Mouse (Mus musculus): ENCODE data around the gene Dop1a.

Gene Dop1a

GRCm38 (mm10) chr9:86466990-86467870 lies at the start of gene Dop1a:
TSS of gene Dop1a (plus strand) at chr9:86467154.
- DNase-seq (ENCODE audit: inconsistent ontology term): peak; percentile 95

DNA sequence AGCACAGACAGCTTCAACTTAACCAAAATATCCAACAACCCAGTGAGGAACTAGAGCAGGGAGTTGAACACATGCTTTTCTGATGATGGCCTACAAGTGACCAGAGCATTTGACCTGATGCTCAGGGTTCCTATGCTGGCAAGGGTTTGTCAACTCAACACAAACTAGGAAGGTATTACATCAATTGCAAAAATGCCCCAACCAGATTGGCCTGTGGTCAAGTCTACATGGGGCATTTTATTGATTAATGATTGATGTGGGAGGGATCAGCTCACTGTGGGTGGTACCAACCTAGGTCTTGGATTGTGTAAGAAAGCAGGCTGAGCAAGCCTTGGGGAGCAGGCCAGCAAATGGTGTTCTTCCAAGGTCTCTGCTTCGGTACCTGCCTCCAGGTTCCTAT lies 49.0 kb upstream of the Dop1a start:
- DNase-seq (ENCODE audit: inconsistent ontology term): no peak

- no peak for DNase-seq (ENCODE audit: inconsistent ontology term)
Measured at GRCm38 (mm10) chr9:86419366-86419765, 47.6 kb upstream of the Dop1a start.

DNA sequence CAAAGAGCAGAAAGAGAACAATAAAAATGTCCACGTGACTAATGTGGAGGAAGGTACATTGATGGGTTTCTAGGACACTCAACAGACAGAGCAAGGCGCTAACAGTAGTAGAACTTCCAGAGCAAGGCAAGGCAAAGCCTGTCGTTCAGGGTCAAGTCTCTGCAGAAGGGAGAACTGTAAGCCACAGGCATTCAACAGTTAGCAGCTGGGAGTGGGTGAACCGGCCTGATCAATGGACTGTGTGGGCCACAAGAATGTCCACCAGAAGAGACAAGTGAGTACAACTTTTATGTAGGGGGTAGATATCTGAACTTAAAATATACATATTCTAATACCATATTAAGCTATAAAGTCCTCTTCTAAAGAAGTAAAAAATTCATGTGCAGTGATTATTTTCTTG lies 43.6 kb upstream of the Dop1a start:
- no peak for DNase-seq (ENCODE audit: inconsistent ontology term)

GRCm38 (mm10) chr9:86435510-86435909 lies 31.4 kb upstream of the Dop1a start:
- peak; percentile 38 for DNase-seq (ENCODE audit: inconsistent ontology term)

GRCm38 (mm10) chr9:86436608-86437007 lies 30.3 kb upstream of the Dop1a start:
- DNase-seq (ENCODE audit: inconsistent ontology term): no peak

DNA sequence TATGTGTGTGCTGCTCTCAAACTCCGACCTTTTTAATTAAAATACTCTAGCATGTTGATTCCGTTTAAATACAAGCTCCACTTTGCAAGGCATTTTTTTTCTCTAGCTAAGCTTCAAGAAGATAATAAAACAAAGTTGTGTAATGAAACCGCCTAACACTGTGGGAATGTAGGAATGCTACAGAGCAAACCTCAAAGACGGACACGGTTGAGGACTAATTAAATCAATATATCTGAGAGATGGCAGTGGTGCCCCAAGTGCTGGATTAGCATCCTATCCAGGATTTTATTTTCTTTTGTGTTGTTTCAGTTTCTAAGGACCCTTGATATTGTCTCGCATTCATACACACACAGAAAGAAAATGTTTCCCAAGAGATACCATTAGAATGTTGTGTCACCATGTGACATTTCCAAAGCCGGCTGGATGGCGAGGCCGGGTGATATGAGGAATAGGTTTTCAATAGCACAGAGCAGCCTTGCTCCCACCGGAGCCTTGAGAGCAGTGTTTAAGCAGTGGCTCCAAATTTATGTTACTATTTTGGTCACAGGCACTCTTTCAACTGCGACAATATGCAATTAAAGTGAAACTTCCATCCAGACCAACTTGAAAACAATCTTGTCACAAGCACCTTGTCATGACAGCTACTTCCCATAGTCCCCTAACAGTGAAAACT lies 28.5 kb upstream of the Dop1a start:
- no peak for DNase-seq (ENCODE audit: inconsistent ontology term)

DNA sequence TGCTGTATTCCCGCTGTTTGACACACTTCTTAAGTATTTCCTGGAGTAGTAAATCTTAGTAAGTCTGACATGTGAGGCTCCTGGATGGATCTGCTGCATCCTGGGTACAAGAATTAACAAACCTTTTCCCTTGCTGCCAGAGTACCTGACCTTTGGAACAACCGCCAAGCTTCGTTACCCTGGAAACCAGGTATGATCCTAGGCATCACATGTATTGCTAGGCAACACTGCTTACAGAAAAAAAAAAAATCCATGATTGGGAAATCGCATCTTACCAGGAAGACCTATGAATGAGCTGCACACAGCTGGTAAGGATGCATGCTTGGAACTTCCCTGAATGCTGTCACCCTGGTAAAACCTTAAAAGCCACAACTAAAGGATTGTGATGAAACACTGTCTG lies 24.7 kb upstream of the Dop1a start:
- DNase-seq (ENCODE audit: inconsistent ontology term): no peak

DNA sequence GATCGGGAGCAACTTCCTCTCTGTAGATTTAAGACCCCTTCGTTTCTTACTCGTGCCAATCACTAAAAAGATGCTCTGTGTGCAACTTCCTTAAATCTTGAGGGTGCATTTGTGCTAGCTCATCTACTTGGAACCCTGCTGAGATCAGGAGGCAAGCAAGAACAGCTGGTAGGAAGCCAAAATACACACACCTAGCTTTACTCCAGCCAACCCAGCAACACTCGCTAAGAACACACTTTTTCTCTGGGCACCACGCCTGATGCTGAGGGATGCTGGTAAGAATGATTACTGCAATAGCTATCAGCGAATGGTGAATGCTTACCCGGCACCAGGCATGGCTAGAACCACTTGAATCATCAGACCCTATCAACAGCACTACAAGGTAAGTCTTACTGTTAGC lies 20.1 kb upstream of the Dop1a start:
- no peak for DNase-seq (ENCODE audit: inconsistent ontology term)

DNA sequence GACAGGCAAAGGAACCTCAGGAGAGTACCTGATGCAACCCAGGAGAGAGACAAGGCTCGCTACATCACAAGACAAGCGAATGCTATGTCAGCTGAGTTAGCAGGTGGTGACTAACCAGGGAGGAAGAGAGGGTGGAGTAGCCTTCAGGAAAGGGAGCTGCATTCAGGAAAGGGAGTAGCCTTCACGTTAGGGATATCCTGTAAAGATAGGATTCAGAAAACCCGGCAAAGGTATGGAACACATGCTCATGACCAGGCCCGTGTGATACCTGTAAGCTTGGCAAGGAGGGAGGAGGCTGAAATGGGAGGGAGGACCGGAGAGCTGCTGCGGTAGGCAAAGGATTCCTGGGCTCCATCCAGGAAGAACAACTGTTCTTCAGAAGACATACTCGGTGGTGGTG lies 19.5 kb upstream of the Dop1a start:
- no peak for DNase-seq (ENCODE audit: inconsistent ontology term)

DNA sequence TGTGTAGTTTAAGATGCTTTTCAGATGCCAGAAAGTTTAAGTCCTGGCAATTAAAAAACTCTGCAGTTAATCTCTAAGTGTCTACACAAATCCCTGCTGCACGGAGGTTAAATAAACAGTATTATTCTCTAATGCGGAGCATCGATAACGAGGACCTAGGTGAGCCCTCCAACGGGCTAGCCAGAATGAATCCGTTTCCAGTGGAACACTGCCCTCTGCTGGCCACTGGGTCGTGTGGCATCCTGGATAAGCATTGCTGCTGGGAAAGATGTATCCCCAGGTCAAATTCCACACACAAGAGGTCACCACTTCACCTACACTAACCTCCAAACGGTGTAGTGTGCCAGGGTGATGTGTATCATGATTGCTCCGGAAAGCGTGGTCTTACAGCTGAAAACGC lies 17.4 kb upstream of the Dop1a start:
- DNase-seq (ENCODE audit: inconsistent ontology term): peak; percentile 62

GRCm38 (mm10) chr9:86451094-86451493 lies 15.9 kb upstream of the Dop1a start:
- peak; percentile 22 for DNase-seq (ENCODE audit: inconsistent ontology term)

GRCm38 (mm10) chr9:86451617-86452016 lies 15.3 kb upstream of the Dop1a start:
- peak; percentile 42 for DNase-seq (ENCODE audit: inconsistent ontology term)

- DNase-seq (ENCODE audit: inconsistent ontology term): no peak
Measured at GRCm38 (mm10) chr9:86453626-86454025, 13.3 kb upstream of the Dop1a start.

GRCm38 (mm10) chr9:86464151-86465105 lies 2.5 kb upstream of the Dop1a start, which contains the start of gene Ube2cbp:
TSS of gene Ube2cbp (minus strand) at chr9:86464950.
- peak; percentile 93 for DNase-seq (ENCODE audit: inconsistent ontology term)

- no peak for DNase-seq (ENCODE audit: inconsistent ontology term)
Measured at GRCm38 (mm10) chr9:86475956-86476355, 9.0 kb downstream of the Dop1a start.

GRCm38 (mm10) chr9:86476763-86477162 lies 9.8 kb downstream of the Dop1a start:
- no peak for DNase-seq (ENCODE audit: inconsistent ontology term)

GRCm38 (mm10) chr9:86478414-86479093 lies 11.6 kb downstream of the Dop1a start:
- no peak for DNase-seq (ENCODE audit: inconsistent ontology term)

- DNase-seq (ENCODE audit: inconsistent ontology term): no peak
Measured at GRCm38 (mm10) chr9:86482236-86482635, 15.3 kb downstream of the Dop1a start.

DNA sequence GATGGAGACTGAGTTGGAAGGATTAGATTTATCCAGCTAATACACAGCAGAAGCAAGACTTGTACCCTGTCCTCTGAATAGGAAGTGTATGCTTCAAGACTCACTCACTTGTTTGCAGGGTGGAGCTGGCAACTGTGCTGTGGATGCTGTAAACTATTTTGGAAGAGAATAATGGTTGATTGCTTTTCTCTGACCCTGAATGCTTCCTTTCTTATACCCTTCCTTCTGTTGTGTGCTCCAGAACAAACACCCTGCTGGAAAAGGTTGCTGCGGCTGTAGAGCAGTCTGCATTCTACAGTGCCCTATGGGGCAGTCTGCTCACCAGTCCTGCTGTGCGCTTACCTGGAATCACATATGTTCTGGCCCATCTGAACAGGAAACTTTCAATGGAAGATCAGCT lies 24.8 kb downstream of the Dop1a start:
- DNase-seq (ENCODE audit: inconsistent ontology term): no peak

GRCm38 (mm10) chr9:86496261-86496660 lies 29.3 kb downstream of the Dop1a start:
- no peak for DNase-seq (ENCODE audit: inconsistent ontology term)
